Mouse (Mus musculus) heart, postnatal 0 days (tissue): ENCODE data around the gene Hpse2.

Source experiments
- CTCF ChIP-seq: IDR thresholded peaks from 2 replicates; pipeline ENCODE4 v1.5.1; 2016; ENCODE audit warnings: antibody characterized with exemption, control low read depth, low read depth
- EP300 ChIP-seq: IDR thresholded peaks from 2 replicates; pipeline ENCODE4 v1.6.1; 2016; ENCODE audit warnings: antibody characterized with exemption, low read depth

GRCm38 (mm10) chr19:42829196-42829595 is 559.0 kb downstream of the Hpse2 start:
- TF ChIP-seq CTCF (no peak), EP300 (no peak)
